Mouse (Mus musculus) embryonic facial prominence, embryonic 12.5 days (tissue): ENCODE measurements around the gene Tmem110. TPM values are rescaled to one million over a fixed set of nuclear protein-coding genes. Genes with fewer than 3 reads are reported as not detected.

ENCODE experiments used
- ATAC-seq: fragments of 200-750 bp; cut with Nextera tagmentation; 2 replicates; pipeline ENCODE4 v1.8.0; 2017; ENCODE audit not compliant: insufficient number of reproducible peaks, insufficient read depth, low FRiP score, low TSS enrichment
- H3K27ac ChIP-seq: fragments of 300-500 bp; sonication (generic); 2 replicates; pipeline ENCODE4 v1.5.1; 2016; ENCODE audit warnings: mild to moderate bottlenecking
- H3K27me3 ChIP-seq: fragments of 300-500 bp; sonication (generic); 2 replicates; pipeline ENCODE4 v1.6.1; 2016; ENCODE audit warnings: mild to moderate bottlenecking, moderate library complexity
- H3K36me3 ChIP-seq: fragments of 300-500 bp; sonication (generic); 2 replicates; pipeline ENCODE4 v1.6.1; 2016; ENCODE audit warnings: mild to moderate bottlenecking
- H3K4me1 ChIP-seq: fragments of 300-500 bp; sonication (generic); 2 replicates; pipeline ENCODE4 v1.6.1; 2016
- H3K4me2 ChIP-seq: fragments of 300-500 bp; sonication (generic); replicated peaks from 2 replicates; pipeline ENCODE4 v1.6.1; 2016; ENCODE audit warnings: mild to moderate bottlenecking, moderate library complexity
- H3K4me3 ChIP-seq: fragments of 300-500 bp; sonication (generic); 2 replicates; pipeline ENCODE4 v1.5.1; 2016; ENCODE audit warnings: mild to moderate bottlenecking
- H3K9ac ChIP-seq: fragments of 300-500 bp; sonication (generic); 2 replicates; pipeline ENCODE4 v1.6.1; 2016; ENCODE audit warnings: mild to moderate bottlenecking, moderate library complexity
- H3K9me3 ChIP-seq: fragments of 300-500 bp; sonication (generic); 2 replicates; pipeline ENCODE4 v1.6.1; 2016; ENCODE audit warnings: mild to moderate bottlenecking, moderate library complexity
- WGBS: fragments of 180-500 bp; shearing (Covaris S2); methylation state at CpG from one replicate; pipeline ENCODE4 v1.1.7; 2016; 5-methylcytosine and 5-hydroxymethylcytosine counted together
- polyA plus RNA-seq: library from polyadenylated mRNA; unstranded; fragments of >200 nt; fragmentation: Nextera tagmentation; extraction: Ambion mirVana; gene quantifications from 2 replicates; pipeline ENCODE4 v1.2.1, GENCODE M21; 2016

Gene Tmem110
- polyA plus RNA-seq, 1 experiment from 2014 or later, result 39.2 TPM

DNA sequence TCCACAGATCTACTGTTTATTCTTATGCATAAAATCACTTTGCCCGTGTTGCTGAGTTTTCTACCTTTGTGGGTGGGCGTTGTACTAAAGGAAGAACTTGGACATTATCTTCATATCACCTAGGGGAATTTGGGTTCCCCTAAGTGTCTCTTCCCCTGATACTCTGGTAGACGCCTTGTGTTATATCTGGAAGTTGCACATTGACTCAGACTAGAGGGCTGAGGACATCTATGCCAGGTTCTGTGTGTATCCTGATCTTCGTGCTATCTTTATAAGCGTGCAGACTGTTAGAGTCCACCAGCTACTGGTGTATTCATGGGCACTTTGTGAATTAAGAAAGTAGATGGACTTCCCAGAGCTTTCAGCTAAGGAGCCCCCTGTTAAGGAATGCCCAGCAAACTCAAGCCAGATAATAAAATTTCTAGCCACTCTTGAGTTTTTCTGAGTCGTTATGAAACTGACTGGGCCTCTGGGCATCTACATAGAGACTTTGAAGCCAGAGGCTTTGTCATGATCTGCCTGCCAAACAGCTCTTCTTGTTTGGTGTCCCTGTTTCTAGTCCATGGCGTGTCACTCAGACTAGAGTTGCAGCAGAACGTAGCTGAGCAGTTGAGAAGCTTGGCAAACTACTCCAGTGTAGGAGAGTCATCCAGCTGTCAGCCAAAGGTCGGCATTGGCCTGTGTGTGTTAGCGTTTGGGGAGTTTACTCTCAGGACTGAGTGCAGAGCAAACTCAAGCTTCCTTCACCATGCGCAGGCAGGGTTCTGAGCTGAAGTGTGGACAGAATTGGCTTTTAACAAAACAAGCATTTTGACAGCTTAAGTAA lies 3.5 kb downstream of the Tmem110 start:
- WGBS, result 84% methylated on average over 11 of the region's 11 CpGs
- H3K4me2 ChIP-seq, result no peak overlapping the region
- H3K4me3 ChIP-seq, result no peak overlapping the region
- no peak overlapping the region for H3K9ac ChIP-seq
- H3K36me3 ChIP-seq, result no peaks in the 10 kb centered on the region; the same call in 1 of the 2 replicates
- no peaks in the 10 kb centered on the region for H3K9me3 ChIP-seq
- peaks cover 30% of the 10 kb centered on the region for H3K4me1 ChIP-seq
- no peak overlapping the region for H3K27ac ChIP-seq
- no peak for ATAC-seq
- no peaks in the 10 kb centered on the region for H3K27me3 ChIP-seq

DNA sequence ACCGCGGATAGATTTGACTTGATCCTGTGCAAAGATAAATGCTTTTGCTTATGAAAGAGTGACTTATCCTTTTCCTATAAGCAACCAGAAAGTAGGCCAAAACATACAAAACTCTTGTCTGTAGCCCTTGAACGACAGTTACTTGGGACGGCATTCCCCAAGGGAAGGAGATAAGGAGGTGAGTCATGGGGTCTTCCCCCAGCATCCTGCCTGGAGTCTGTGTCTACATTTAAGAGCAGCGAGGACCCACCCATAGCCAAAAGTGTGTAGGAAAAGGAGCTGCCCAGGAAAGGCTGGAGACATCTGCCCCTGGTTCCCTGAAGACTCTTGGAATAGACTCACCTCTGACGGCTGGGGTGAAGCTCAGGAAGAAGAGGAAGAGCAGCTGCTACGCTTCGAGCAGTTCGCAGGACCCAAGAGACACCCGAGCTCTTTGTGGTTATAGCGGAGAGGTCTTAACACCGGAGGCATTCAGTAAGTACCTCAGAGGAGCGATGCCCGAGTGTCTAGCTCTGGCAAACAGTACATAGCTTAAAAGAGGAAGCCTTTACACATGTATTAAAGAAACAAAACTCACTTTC lies 12.1 kb downstream of the Tmem110 start:
- Histone ChIP-seq H3K27me3 (no peaks in the 10 kb centered on the region), H3K9me3 (no peaks in the 10 kb centered on the region), H3K4me1 (no peaks in the 10 kb centered on the region), H3K36me3 (peaks cover 16% of the 10 kb centered on the region; the same call in 1 of the 2 replicates), H3K9ac (no peak overlapping the region), H3K27ac (no peak overlapping the region), H3K4me3 (no peak overlapping the region), H3K4me2 (no peak overlapping the region)
- no peak for ATAC-seq
- 89% methylated on average over 14 of the region's 14 CpGs for WGBS

DNA sequence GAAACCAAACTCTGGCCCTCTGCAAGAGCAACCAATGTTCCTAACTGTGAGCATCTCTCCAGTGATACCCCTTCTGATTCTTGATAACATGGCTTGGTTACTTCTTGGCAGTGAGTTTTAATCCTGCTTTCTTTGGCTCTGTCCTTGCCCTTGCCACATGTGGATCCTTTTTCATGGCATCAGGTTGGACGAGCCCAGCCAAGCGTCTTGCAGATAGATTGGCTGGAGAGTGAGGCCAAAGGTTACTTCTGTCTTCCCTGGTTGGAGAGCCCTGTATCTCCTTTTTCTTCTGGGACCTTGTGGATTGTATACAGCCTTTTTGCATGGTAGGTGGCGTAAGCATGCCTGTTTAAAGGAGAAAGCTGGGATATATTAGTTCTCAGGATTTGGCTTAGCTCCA lies 18.3 kb downstream of the Tmem110 start:
- no peaks in the 10 kb centered on the region for H3K4me1 ChIP-seq
- H3K9me3 ChIP-seq, result no peaks in the 10 kb centered on the region
- H3K4me2 ChIP-seq, result no peak overlapping the region
- H3K27me3 ChIP-seq, result no peaks in the 10 kb centered on the region
- 94% methylated on average over 3 of the region's 3 CpGs for WGBS
- 0 out of 2 replicates have a peak, but pooled peaks cover 2% of the 10 kb centered on the region for H3K36me3 ChIP-seq
- no peak for ATAC-seq
- no peak overlapping the region for H3K9ac ChIP-seq
- H3K4me3 ChIP-seq, result no peak overlapping the region
- no peak overlapping the region for H3K27ac ChIP-seq

DNA sequence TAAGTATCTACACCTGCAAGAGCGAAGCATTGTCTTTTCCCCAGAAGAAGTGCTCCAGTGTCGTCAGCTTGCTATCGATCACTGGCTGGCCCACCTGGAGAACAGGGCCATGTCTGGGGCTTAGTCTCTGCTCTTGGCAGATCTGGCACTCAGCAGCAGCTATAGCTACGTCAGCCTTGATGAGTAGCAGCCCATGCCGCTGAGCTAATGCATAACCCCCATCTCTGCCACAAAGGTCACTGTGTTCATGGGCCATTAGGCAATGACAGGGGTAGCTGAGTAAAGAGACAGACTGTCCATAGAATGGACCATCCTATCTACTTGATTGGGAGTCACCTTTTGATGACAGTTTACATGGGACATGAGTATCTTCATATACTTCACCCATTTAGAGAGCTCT lies 25.1 kb downstream of the Tmem110 start:
- ATAC-seq, result no peak
- no peak overlapping the region for H3K27ac ChIP-seq
- H3K9ac ChIP-seq, result no peak overlapping the region
- H3K4me3 ChIP-seq, result no peak overlapping the region
- no peaks in the 10 kb centered on the region for H3K27me3 ChIP-seq
- H3K4me2 ChIP-seq, result no peak overlapping the region
- H3K4me1 ChIP-seq, result no peaks in the 10 kb centered on the region
- H3K36me3 ChIP-seq, result no peaks in the 10 kb centered on the region
- WGBS, result 90% methylated on average over 5 of the region's 5 CpGs
- no peaks in the 10 kb centered on the region for H3K9me3 ChIP-seq

DNA sequence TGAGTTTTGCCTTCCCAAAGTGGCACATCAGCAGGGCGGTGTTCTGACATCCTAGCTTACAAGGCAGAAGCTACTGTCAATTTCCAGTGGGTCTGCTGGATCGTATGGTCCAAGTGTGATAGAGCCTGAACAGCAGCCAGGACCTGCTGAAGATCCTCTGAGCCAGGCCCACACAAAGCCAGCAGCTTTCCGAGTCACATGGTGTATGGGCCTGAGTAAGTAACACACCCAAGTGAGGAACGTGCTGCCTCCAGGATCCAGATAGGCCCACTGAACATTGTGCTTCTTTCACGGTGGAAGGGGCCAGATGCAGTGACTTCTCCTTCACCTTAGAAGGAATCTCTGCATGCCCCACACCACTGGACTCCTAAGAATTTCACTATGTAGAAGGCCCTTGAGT lies 26.9 kb downstream of the Tmem110 start:
- no peak overlapping the region for H3K9ac ChIP-seq
- H3K27ac ChIP-seq, result no peak overlapping the region
- H3K4me3 ChIP-seq, result no peak overlapping the region
- H3K4me1 ChIP-seq, result no peaks in the 10 kb centered on the region
- H3K36me3 ChIP-seq, result no peaks in the 10 kb centered on the region
- 89% methylated on average over 5 of the region's 5 CpGs for WGBS
- no peaks in the 10 kb centered on the region for H3K27me3 ChIP-seq
- ATAC-seq, result no peak
- no peaks in the 10 kb centered on the region for H3K9me3 ChIP-seq
- no peak overlapping the region for H3K4me2 ChIP-seq

DNA sequence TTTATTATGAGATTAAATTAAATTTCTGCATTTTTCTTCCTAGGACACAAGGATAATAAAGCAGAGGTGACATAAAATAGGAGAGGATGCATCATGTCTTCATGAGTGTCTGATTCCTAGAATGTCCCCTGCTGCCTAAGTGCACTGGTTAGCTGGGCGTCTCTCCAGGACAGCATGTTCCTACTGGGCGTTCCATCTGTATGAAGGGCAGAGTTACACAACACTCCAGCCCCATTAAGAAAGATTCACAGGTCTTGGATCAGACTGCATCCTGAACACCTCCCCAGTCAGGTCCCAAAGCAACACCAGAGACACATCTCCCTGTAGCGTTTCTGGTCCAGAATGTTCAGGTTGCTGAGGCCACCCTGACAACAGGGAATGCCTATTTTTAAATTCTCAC lies 29.9 kb downstream of the Tmem110 start:
- Histone ChIP-seq H3K9me3 (no peaks in the 10 kb centered on the region), H3K4me2 (no peak overlapping the region), H3K4me1 (no peaks in the 10 kb centered on the region), H3K36me3 (no peaks in the 10 kb centered on the region; the same call in 1 of the 2 replicates), H3K27me3 (no peaks in the 10 kb centered on the region), H3K27ac (no peak overlapping the region), H3K4me3 (no peak overlapping the region), H3K9ac (no peak overlapping the region)
- WGBS, result 91% methylated on average over 3 of the region's 3 CpGs
- no peak for ATAC-seq

GRCm38 (mm10) chr14:30856885-30857507 lies 31.6 kb downstream of the Tmem110 start:
- no peak overlapping the region for H3K9ac ChIP-seq
- 89% methylated on average over 10 of the region's 10 CpGs for WGBS
- no peaks in the 10 kb centered on the region for H3K27me3 ChIP-seq

DNA sequence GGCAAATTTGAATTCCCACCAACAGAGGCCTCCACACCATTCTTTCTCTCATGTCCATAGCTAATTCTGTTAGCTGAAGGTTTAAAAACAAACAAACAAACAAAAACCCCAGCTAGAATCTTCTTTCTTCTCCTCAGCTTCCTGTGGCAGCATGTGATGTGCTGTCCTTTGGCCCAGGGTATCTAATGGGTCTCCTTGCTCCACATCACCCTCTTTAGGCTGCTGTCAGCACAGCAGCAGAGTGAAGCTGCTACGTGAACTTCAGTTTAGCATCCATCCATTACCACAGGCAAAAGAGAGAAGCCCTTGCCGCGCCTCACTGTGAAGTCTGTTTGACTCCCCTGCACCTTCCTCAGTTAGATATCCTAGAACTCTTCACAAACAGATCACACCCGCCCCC lies 32.6 kb downstream of the Tmem110 start:
- Histone ChIP-seq H3K4me2 (no peak overlapping the region), H3K4me3 (no peak overlapping the region), H3K9me3 (no peaks in the 10 kb centered on the region), H3K9ac (no peak overlapping the region), H3K36me3 (no peaks in the 10 kb centered on the region; the same call in 1 of the 2 replicates), H3K27ac (no peak overlapping the region), H3K27me3 (no peaks in the 10 kb centered on the region), H3K4me1 (no peaks in the 10 kb centered on the region)
- ATAC-seq, result no peak
- 77% methylated on average over 4 of the region's 4 CpGs for WGBS

More at GRCm38 (mm10) chr14:30856885-30857507, 31.6 kb downstream of the Tmem110 start:
- no peak for ATAC-seq
- H3K4me3 ChIP-seq, result no peak overlapping the region
- H3K27ac ChIP-seq, result no peak overlapping the region
- no peaks in the 10 kb centered on the region; the same call in 1 of the 2 replicates for H3K36me3 ChIP-seq
- H3K9me3 ChIP-seq, result no peaks in the 10 kb centered on the region
- H3K4me2 ChIP-seq, result no peak overlapping the region
- no peaks in the 10 kb centered on the region for H3K4me1 ChIP-seq

- H3K4me3 ChIP-seq, result no peak overlapping the region
- ATAC-seq, result no peak
- H3K27ac ChIP-seq, result no peak overlapping the region
- no peaks in the 10 kb centered on the region for H3K9me3 ChIP-seq
- H3K36me3 ChIP-seq, result peaks cover 17% of the 10 kb centered on the region
- H3K9ac ChIP-seq, result no peak overlapping the region
- H3K4me1 ChIP-seq, result no peaks in the 10 kb centered on the region
- H3K27me3 ChIP-seq, result no peaks in the 10 kb centered on the region
- WGBS, result 75% methylated on average over 16 of the region's 16 CpGs
- no peak overlapping the region for H3K4me2 ChIP-seq
These were observed 36.2 kb downstream of the Tmem110 start for GRCm38 (mm10) chr14:30861421-30862125.

DNA sequence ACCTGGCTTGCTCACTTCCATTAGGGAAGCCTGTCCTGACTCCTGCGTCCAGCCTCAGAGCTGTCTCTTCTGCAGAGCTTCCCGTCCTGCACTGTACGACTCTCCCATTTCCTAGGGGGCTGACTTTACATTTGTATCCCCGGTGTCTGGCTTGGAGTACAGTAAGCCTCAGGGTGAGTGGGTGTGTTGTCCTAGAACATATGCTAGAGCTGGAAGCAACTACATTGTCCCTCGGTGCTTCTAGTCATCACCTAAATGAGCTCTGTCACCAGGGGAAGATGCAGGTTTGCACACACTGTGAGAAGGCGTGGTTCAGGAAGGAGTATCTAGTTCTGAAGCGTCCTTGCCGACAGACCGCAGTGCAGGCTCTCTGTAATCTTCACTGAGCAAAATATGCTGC lies 37.0 kb downstream of the Tmem110 start:
- Histone ChIP-seq H3K9me3 (no peaks in the 10 kb centered on the region), H3K4me1 (no peaks in the 10 kb centered on the region), H3K4me2 (no peak overlapping the region), H3K27ac (no peak overlapping the region), H3K36me3 (peaks cover 17% of the 10 kb centered on the region), H3K4me3 (no peak overlapping the region), H3K9ac (no peak overlapping the region), H3K27me3 (no peaks in the 10 kb centered on the region)
- 85% methylated on average over 9 of the region's 9 CpGs for WGBS
- ATAC-seq, result no peak

GRCm38 (mm10) chr14:30865311-30865710 lies 39.9 kb downstream of the Tmem110 start:
- Histone ChIP-seq H3K9me3 (no peaks in the 10 kb centered on the region), H3K36me3 (peaks cover 25% of the 10 kb centered on the region), H3K9ac (no peak overlapping the region), H3K4me1 (peaks cover 10% of the 10 kb centered on the region), H3K4me3 (no peak overlapping the region), H3K4me2 (no peak overlapping the region), H3K27me3 (no peaks in the 10 kb centered on the region), H3K27ac (no peak overlapping the region)
- 75% methylated on average over 3 of the region's 3 CpGs for WGBS
- ATAC-seq, result no peak
